Mouse (Mus musculus) midbrain, postnatal 0 days (tissue): Measurements from ENCODE around the gene Car4. TPM values are rescaled to one million over a fixed set of nuclear protein-coding genes. Genes with fewer than 3 reads are reported as not detected.

Experiments
- ATAC-seq: fragments of 200-750 bp; cut with Nextera tagmentation; 2 replicates; pipeline ENCODE4 v1.8.0; 2017; ENCODE audit warnings: moderate number of reproducible peaks, mild to moderate bottlenecking, moderate TSS enrichment, moderate library complexity; ENCODE audit not compliant: low FRiP score
- DNase-seq: peaks from one replicate; pipeline ENCODE4 v3.0.0-alpha.2; 2015; ENCODE audit warnings: low spot score
- H3K27ac ChIP-seq: fragments of 300-500 bp; sonication (generic); 2 replicates; pipeline ENCODE4 v1.5.1; 2014; ENCODE audit warnings: low read depth, mild to moderate bottlenecking, low read length, mixed read lengths
- H3K27me3 ChIP-seq: fragments of 300-500 bp; sonication (generic); 2 replicates; pipeline ENCODE4 v1.6.1; 2014; ENCODE audit warnings: low read length, control low read depth, mixed read lengths; ENCODE audit not compliant: insufficient read depth
- H3K36me3 ChIP-seq: fragments of 300-500 bp; sonication (generic); 2 replicates; pipeline ENCODE4 v1.6.1; 2014; ENCODE audit warnings: low read length, control low read depth, mixed read lengths; ENCODE audit not compliant: insufficient read depth
- H3K4me1 ChIP-seq: fragments of 300-500 bp; sonication (generic); 2 replicates; pipeline ENCODE4 v1.6.1; 2014; ENCODE audit warnings: mild to moderate bottlenecking, control low read depth, antibody characterized with exemption, low read length, mixed read lengths; ENCODE audit not compliant: insufficient read depth
- H3K4me2 ChIP-seq: fragments of 300-500 bp; sonication (generic); 2 replicates; pipeline ENCODE4 v1.6.1; 2014; ENCODE audit warnings: low read depth, mild to moderate bottlenecking, low read length, mixed read lengths; ENCODE audit not compliant: poor library complexity, severe bottlenecking
- H3K4me3 ChIP-seq: fragments of 300-500 bp; sonication (generic); 2 replicates; pipeline ENCODE4 v1.5.1; 2014; ENCODE audit warnings: low read depth, mild to moderate bottlenecking, low read length, moderate library complexity
- H3K9ac ChIP-seq: fragments of 300-500 bp; sonication (generic); replicated peaks from 2 replicates; pipeline ENCODE4 v1.6.1; 2014; ENCODE audit warnings: mild to moderate bottlenecking, low read length, moderate library complexity, mixed read lengths; ENCODE audit not compliant: poor library complexity, severe bottlenecking
- H3K9me3 ChIP-seq: fragments of 300-500 bp; sonication (generic); 2 replicates; pipeline ENCODE4 v1.6.1; 2016; ENCODE audit warnings: low read length, control low read depth
- CTCF ChIP-seq: IDR thresholded peaks from 2 replicates; pipeline ENCODE4 v1.5.1; 2016; ENCODE audit warnings: antibody characterized with exemption, mild to moderate bottlenecking
- WGBS: fragments of 180-500 bp; shearing (Covaris S2); extraction: QIAGEN DNeasy Blood & Tissue Kit; methylation state at CpG from one replicate; pipeline ENCODE4 v1.1.7; 2014; 5-methylcytosine and 5-hydroxymethylcytosine counted together
- polyA plus RNA-seq: library from polyadenylated mRNA; unstranded; fragments of >200 nt; fragmentation: Nextera tagmentation; extraction: Ambion mirVana; gene quantifications from 2 replicates; pipeline ENCODE4 v1.2.1, GENCODE M21; 2015
- total RNA-seq: library from RNA; depleted of rRNA; stranded (reverse); fragments of >200 nt; gene quantifications from 2 replicates; pipeline ENCODE4 v1.2.3, GENCODE M21; 2014

Car4 gene
- total and polyA plus RNA-seq, 2 experiments from 2014 or later, result 1.5 to 9.0 TPM

GRCm38 (mm10) chr11:84948114-84948513 is 9.5 kb upstream of the Car4 start:
- Histone ChIP-seq H3K27ac (no peak overlapping the region), H3K4me2 (no peak overlapping the region), H3K9me3 (no peaks in the 10 kb centered on the region), H3K27me3 (no peaks in the 10 kb centered on the region; the same call in 1 of the 2 replicates), H3K36me3 (no peaks in the 10 kb centered on the region), H3K4me1 (peaks cover 3% of the 10 kb centered on the region; the same call in 1 of the 2 replicates), H3K4me3 (no peak overlapping the region), H3K9ac (no peak overlapping the region)
- DNase-seq (no peak), ATAC-seq (no peak)
- TF ChIP-seq CTCF, result no peak
- WGBS, result 27% methylated on average over 3 of the region's 3 CpGs

DNA sequence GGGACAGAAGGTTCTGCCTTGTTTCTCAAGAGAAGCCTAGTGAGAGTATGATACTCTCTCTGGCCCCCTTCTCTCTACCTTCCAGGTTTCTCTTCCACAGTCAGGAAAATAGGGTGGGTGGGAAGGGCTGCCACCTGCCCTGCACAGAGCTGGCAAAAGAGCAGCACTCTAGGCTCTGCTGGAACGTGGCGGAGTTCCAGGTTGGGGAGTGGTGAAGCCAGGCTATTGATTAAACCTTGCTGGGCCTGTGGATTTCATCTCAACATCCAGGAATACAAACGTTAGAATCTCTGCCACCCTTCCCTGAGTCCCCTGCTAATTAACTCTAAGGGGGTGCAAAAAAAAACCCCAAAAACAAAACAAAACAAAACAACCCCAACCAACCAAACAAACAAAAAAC is 9.1 kb upstream of the Car4 start:
- no peak for DNase-seq
- ATAC-seq, result no peak
- TF ChIP-seq CTCF, result no peak
- Histone ChIP-seq H3K9ac (no peak overlapping the region), H3K4me2 (no peak overlapping the region), H3K36me3 (no peaks in the 10 kb centered on the region), H3K27me3 (no peaks in the 10 kb centered on the region), H3K4me1 (0 out of 2 replicates have a peak, but pooled peaks cover 3% of the 10 kb centered on the region), H3K27ac (no peak overlapping the region), H3K4me3 (no peak overlapping the region), H3K9me3 (no peaks in the 10 kb centered on the region)
- WGBS, result 47% methylated on average over 3 of the region's 3 CpGs

DNA sequence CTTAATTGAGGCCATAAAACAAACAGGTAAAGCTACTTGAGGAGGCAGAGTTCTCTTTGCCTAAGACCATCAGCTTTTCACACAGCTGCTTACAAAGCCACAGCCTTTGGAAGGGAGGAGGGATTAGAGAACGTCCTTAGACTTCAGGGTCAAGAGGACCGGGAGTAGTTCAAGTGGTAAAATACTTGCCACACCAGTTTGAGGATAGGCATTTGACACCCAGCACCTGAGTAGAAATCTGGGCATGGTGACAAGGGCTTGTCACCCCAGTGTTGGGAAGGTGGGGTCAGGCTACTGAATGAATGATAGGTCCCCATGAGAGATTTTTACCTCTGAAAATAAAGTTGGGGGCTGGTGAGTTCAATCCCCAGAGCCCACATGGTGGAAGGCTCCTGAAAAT is 5.0 kb upstream of the Car4 start:
- Histone ChIP-seq H3K4me2 (no peak overlapping the region), H3K9me3 (no peaks in the 10 kb centered on the region), H3K27me3 (peaks cover 16% of the 10 kb centered on the region; the same call in 1 of the 2 replicates), H3K36me3 (no peaks in the 10 kb centered on the region), H3K9ac (no peak overlapping the region), H3K4me1 (no peaks in the 10 kb centered on the region), H3K27ac (no peak overlapping the region), H3K4me3 (no peak overlapping the region)
- 26% methylated on average over 2 of the region's 2 CpGs for WGBS
- TF ChIP-seq CTCF, result no peak
- no peak for ATAC-seq
- no peak for DNase-seq

DNA sequence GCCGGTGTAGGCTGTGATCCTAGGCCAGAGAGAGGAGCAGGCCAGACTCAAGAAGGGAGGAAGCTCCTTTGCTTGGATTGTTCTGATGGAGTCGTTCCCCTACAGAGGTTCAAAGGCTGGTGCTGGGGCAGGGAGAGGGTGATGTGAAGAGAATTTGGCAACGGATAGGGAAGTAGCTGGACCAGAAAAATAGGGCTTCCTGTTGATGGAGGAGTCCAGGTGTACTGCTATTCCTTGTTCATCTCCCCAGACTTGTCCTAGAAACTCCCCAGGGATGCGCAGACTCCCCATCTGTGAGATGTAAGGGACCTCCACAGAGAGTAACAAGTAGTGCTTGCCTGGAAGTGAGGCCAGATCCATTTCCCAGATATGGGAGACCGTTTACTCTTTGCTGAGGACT is 1.2 kb upstream of the Car4 start:
- H3K4me3 ChIP-seq, result no peak overlapping the region
- peaks cover 42% of the 10 kb centered on the region for H3K27me3 ChIP-seq
- H3K9ac ChIP-seq, result no peak overlapping the region
- no peak for TF ChIP-seq CTCF
- no peak overlapping the region for H3K27ac ChIP-seq
- WGBS, result 33% methylated on average over 5 of the region's 5 CpGs
- no peaks in the 10 kb centered on the region for H3K4me1 ChIP-seq
- DNase-seq (no peak), ATAC-seq (no peak)
- H3K4me2 ChIP-seq, result no peak overlapping the region
- H3K9me3 ChIP-seq, result no peaks in the 10 kb centered on the region
- no peaks in the 10 kb centered on the region for H3K36me3 ChIP-seq

DNA sequence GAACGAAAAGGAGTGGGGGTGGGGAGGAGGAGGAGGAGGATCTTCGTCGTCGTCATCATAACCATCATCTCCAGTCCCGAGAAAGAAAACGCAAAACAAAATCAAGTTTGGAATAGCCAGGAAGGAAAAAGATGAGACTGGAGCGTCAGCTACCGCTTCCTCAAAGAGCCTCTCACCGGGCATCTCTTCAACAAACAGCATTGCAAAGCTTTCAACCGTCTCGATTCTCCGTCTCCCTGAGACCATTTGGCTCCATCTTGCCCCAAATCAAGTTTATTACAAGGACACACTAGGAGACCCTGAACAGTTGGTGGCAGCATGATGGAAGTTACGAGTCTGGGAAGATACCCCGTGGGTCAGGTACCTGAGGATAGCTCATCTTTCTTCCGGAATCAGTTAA is 415 bp upstream of the Car4 start:
- H3K36me3 ChIP-seq, result no peaks in the 10 kb centered on the region
- no peak for TF ChIP-seq CTCF
- H3K27ac ChIP-seq, result no peak overlapping the region
- H3K4me3 ChIP-seq, result peak overlapping the region; percentile 42
- ATAC-seq (no peak), DNase-seq (no peak)
- peaks cover 42% of the 10 kb centered on the region for H3K27me3 ChIP-seq
- peak overlapping the region; percentile 61 for H3K4me2 ChIP-seq
- H3K9ac ChIP-seq, result 0 out of 2 replicates have a peak overlapping the region, but pooled peaks have one; percentile 5
- H3K4me1 ChIP-seq, result no peaks in the 10 kb centered on the region
- H3K9me3 ChIP-seq, result no peaks in the 10 kb centered on the region
- WGBS, result 6% methylated on average over 15 of the region's 15 CpGs

- H3K36me3 ChIP-seq, result no peaks in the 10 kb centered on the region
- no peak for TF ChIP-seq CTCF
- H3K4me1 ChIP-seq, result no peaks in the 10 kb centered on the region
- peak overlapping the region; percentile 42 for H3K4me3 ChIP-seq
- peaks cover 42% of the 10 kb centered on the region for H3K27me3 ChIP-seq
- DNase-seq (no peak), ATAC-seq (no peak)
- H3K9ac ChIP-seq, result no peak overlapping the region
- no peak overlapping the region for H3K27ac ChIP-seq
- WGBS, result under 1% methylated on average over 11 of the region's 11 CpGs
- no peaks in the 10 kb centered on the region for H3K9me3 ChIP-seq
- peak overlapping the region; percentile 61 for H3K4me2 ChIP-seq
Observed at GRCm38 (mm10) chr11:84958271-84958630, 665 bp downstream of the Car4 start.
